Mouse (Mus musculus): ENCODE measurements around the gene Dnaic2.

Gene Dnaic2

DNA sequence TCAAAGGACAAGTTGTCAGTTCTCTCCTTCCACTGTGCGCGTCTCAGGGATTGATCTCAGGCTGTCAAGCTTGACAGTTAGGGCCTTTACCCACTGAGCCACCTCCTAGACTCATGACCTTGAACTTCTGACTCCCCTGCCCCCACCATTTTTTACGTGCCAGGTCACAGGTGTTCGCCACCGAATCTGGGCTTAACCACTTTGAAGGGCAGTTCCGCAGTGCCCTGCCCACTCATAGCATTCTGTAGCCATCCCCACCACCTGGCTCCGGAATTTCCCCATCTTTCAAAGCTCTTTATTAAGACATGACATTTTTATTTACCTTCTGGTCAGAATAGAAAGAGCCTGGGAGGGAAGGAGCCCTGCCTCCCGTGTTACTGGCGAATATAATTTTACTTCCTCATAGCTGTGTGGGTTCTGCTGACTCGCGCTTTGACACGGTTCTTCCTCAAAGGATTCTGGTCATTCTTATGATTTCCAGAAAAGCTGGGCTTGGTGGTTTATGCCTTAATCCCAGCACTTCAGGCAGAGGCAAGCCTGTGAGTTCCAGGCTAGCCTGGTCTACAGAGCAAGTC, 20.4 kb downstream of the Dnaic2 start:
- no peak for DNase-seq (ENCODE audit: low read depth)

DNA sequence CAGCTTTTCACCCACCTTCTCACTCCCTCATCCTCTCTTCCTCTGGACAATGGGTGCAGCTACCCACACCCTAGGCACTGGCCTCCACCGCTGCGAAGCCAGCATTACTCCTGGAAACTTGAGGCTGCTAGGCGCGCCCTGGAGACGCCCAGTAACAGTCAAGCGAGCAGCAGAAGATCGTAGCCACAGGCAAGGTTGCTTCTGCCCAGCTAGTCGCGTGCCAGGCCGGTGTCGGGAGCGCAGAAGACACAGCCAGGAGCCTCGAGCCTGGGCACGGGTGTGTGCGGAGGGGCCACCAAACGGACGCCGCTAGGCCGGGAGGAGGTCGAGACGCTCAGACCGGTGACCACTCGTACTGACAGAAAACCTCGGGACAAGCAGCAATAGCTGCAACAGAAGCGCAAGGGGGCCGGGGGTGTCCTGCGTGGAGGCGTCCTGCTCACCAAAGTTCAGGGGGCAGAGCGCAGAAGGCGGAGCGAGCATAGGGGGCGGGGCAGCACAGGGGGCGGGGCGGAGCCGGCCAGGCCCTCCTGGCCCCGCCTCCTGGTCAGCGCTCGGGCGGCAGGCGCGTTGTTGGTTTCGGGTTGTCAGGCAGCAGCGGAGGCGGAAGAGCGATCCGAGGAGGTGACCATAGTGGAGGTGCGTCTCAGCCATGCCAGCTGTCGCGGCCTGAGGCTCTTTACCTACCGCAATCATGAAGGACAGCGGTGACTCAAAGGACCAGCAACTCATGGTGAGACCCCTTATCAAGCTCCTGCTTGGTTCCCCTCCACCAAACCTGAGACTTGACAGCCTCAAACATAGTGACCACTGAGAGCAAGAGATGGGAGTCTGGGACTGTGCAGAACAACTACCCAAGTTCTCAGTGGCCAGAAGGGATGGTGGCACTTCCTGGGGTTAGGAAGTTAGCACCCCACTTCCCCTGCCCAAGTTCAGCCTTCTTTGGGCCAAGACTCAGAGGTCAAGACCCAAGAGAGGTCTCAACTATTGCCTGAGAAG, 37.9 kb downstream of the Dnaic2 start, which contains the start of gene Kif19a:
Kif19a (plus strand) TSS at position 569 of the 999 bp plus-strand sequence.
- DNase-seq (ENCODE audit: low read depth) = peak; percentile 14

GRCm38 (mm10) chr11:114769911-114770310, 42.7 kb downstream of the Dnaic2 start:
- DNase-seq (ENCODE audit: low read depth) = no peak

GRCm38 (mm10) chr11:114771896-114772295, 44.7 kb downstream of the Dnaic2 start:
- no peak for DNase-seq (ENCODE audit: low read depth)

DNA sequence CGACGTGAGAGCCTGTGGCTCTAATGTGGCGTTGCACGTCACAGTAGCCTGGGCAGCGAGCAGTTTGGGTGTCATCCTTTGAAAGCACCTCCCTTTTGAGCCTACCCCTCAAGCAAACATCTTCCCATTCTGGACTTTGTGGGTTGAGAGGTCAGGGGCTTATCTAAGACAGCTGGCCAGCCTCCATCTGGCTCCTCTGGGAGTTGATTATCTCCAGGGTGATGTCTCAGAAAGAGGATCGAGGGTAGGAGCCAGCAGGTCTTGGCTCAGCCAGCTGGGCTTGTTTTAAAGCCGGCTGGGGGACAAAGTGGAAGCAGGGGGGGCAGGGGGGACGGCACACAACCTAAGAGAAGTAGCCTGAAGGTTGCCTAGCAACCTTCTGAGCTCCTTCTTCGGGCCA, 52.9 kb downstream of the Dnaic2 start:
- no peak for DNase-seq (ENCODE audit: low read depth)

DNA sequence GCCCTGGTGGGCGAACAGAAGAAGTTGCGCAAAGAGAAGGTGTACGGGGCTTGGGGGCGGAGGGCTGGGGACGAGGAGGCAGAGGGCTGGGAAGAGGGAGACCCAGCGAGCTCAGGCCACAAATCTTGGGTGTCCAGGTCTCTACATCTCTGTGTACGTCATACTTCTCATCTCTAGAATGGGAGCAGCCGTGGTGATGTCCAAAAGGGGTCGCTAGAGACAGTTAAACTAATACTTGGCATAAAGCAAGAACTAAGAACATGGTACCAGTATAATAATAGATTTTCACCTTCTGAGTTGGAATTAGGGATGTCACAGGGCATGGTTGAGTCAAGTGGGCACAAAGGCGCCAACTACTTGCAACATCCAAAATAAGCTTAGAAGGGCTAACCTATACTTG, 58.7 kb downstream of the Dnaic2 start:
- no peak for DNase-seq (ENCODE audit: low read depth)

GRCm38 (mm10) chr11:114786326-114786725, 59.1 kb downstream of the Dnaic2 start:
- DNase-seq (ENCODE audit: low read depth) = no peak

DNA sequence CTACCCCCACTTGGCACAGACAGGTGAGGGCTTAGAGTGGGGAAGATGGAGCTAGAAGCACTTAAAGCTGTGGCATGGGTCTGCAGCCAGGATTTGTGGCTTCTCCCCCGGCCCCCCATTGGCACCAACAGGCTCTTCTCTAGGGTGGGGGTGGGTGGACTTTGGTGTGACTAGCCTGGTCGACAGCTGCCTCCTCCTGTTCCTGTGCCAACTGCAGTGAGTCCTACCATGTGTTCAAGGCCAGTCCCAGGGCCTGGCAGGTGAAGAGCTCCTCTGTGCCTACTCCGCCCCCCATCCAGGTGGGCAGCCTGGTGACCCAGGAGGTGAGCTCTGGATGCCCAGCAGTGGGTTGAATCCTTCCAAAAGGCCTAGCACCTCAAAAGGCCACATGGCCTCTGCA, 60.4 kb downstream of the Dnaic2 start:
- no peak for DNase-seq (ENCODE audit: low read depth)

DNA sequence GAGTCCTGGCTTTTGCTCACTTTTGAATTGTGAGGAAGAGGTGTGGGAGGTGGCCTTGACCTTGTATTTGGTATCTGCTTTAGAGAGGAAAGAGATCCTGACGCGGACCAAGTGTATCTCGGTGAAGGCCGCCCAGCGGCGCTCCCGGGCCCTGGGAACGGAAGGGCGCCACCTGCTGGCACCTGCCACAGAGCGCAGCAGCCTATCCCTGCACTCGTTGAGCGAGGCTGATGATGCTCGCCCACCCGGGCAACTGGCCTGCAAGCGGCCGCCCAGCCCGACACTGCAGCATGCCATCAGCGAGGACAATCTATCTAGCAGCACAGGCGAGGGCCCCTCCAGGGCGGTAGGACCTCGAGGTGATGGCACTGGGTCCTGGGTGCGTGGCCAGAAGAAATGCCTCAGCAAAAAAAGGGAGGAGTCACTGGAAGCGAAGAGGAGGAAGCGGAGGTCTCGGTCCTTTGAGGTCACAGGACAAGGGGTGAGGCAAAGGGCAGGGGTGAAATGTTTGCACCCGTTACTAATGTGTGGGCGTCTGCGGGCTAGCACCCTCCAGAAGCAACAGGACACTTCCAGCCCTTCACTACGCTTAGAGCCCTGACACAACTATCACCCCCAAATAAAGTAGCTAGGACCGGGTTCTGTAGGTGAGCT, 62.0 kb downstream of the Dnaic2 start:
- peak; percentile 79 for DNase-seq (ENCODE audit: low read depth)

GRCm38 (mm10) chr11:114789716-114790115, 62.5 kb downstream of the Dnaic2 start:
- DNase-seq (ENCODE audit: low read depth) = no peak

GRCm38 (mm10) chr11:114790171-114790570, 63.0 kb downstream of the Dnaic2 start:
- no peak for DNase-seq (ENCODE audit: low read depth)

GRCm38 (mm10) chr11:114790841-114791240, 63.6 kb downstream of the Dnaic2 start:
- no peak for DNase-seq (ENCODE audit: low read depth)

GRCm38 (mm10) chr11:114791351-114791889, 64.2 kb downstream of the Dnaic2 start:
- DNase-seq (ENCODE audit: low read depth) = no peak

GRCm38 (mm10) chr11:114791891-114792411, 64.7 kb downstream of the Dnaic2 start:
- no peak for DNase-seq (ENCODE audit: low read depth)

- DNase-seq (ENCODE audit: low read depth) = no peak
These were observed 65.8 kb downstream of the Dnaic2 start for GRCm38 (mm10) chr11:114792931-114793494.

GRCm38 (mm10) chr11:114793868-114794545, 66.8 kb downstream of the Dnaic2 start:
- no peak for DNase-seq (ENCODE audit: low read depth)

GRCm38 (mm10) chr11:114794691-114795090, 67.5 kb downstream of the Dnaic2 start:
- no peak for DNase-seq (ENCODE audit: low read depth)

DNA sequence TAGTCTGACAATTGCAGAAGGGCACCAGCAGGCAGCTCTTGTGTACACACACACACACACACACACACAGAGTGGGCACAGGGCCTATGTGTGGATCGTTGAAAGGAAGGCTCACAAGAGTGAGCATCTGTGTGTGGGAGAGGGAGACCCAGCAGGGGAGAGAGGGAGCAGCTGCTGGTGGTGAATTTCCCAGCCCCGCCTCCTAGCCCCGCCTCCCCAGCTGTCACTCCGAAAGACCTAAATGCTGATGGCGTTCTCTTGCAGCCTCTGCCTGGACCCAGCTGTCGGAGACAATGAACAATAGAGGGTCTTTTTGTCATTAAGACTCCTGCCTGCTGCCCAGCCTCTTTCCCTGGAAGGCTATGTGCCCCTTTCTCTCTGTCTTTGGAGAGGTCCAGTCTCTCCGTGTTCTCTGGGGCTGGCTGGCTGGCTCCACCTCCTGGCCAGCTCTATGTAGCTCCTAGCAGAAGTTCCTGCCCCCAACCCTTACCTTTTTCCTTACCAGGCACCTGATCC, 68.1 kb downstream of the Dnaic2 start:
- DNase-seq (ENCODE audit: low read depth) = no peak

DNA sequence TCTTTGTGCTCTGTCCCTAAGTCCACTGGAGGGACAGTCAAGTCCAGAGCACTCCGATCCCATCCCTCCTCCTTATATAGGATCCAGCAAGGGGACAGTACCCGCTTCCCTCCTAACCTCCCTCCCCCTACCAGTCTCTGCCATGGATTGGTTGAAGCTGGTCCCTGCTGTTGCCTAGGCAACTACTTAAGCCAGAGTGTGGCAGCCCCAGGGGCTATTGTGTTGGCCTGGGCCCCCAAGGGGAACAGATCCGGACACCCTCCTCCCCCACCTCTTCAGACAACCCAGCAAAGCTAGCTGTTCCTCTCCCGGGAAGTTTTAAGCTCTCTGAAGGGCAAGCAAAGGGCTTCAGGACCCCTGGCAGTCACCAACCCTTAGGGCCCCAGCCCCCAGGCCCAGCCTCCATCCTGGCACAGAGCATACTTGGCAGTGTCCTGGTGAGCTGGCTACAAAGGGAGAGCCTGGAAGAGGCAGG, 68.7 kb downstream of the Dnaic2 start, which contains the start of gene Btbd17:
Btbd17 (minus strand) TSS at position 98 of the 475 bp plus-strand sequence.
- DNase-seq (ENCODE audit: low read depth) = no peak

GRCm38 (mm10) chr11:114797176-114797575, 70.0 kb downstream of the Dnaic2 start:
- DNase-seq (ENCODE audit: low read depth) = no peak

DNA sequence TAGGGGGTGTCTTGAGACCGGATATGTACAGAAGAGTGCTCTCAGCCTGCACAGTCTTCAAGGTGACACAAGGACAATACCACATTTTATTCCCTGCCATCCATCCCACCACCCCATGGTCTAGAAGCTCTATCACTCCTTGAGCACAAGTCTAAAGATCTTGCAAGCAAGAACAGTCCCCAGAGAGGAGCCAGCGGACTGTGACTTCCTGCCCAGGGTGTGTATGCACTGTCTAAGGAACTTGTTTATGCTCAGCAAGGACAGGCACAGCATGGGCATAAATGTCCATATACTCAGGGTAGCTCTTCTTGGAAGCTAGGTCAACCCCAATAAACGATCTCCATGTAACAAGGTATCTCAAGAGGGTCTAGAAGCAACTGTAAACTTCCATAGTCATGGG, 70.8 kb downstream of the Dnaic2 start:
- DNase-seq (ENCODE audit: low read depth) = no peak
